Mouse (Mus musculus) kidney, adult 11 months (tissue): ENCODE measurements around the gene 4930503B20Rik.
A peak's percentile ranks its signal among the peaks of the same experiment; 100 is the strongest.

Experiments used
- DNase-seq: peaks from one replicate; pipeline ENCODE4 v3.0.0; 2022

4930503B20Rik gene

DNA sequence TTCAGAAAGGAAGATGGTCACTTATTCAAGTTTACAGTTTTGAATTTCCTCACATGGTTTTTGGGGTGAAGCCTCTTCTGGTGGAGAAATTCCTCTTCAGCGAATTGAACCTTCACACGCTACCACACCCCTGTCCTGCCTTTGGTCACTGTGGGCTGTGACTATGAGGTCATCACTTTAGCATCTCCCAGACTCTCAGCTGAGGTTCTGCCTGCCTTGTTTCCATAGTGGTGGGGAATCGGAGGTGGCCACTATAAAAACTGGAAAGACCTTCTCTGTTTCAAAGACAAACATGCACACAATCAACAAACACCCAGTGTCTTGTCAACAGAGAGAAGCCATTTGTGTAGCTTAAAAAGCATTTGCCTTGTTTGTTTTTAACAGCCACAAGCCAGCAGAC lies at the start of gene 4930503B20Rik:
TSS of gene 4930503B20Rik (minus strand) at position 101 of the 400 bp plus-strand sequence.
- no peak for DNase-seq

DNA sequence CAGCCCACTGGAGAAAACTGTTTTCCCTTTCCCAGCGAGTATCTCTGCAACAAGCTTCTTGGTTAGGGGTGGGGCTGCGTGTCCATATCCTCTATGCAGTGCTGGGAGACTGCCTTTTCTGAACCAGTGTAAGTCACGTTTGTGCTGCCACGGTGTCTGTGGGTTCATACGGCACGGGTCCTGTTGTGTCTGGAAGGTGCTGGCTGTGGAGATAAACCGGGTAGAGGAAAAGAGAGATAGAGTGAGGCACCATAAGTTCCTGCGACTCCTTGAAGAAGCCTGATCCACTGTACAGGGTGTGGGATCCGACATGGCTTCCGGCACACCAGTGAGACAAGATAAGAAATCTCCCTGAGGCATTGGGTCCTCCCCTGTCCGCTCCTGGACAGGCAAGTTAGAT lies 48.9 kb upstream of the 4930503B20Rik start:
- no peak for DNase-seq

DNA sequence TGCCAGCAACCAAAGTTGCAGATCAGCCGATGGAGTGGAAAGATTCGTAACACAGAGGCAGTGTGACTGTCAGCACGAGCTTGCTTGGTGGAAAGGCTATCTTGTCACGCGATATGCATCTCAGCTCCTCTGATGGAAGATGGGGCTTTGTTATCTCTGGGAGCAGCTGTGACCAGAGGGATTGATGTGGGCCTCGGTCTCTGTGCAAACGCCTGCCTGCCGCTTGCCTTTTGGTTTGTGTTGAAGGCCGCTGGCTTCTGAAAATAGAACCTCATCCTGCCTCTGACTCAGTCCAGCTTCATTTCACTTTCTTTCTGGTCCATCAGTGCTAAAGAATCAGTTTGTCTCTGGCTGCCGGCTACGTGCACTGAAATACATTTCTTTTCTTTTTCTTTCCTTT lies 47.9 kb upstream of the 4930503B20Rik start:
- no peak for DNase-seq

DNA sequence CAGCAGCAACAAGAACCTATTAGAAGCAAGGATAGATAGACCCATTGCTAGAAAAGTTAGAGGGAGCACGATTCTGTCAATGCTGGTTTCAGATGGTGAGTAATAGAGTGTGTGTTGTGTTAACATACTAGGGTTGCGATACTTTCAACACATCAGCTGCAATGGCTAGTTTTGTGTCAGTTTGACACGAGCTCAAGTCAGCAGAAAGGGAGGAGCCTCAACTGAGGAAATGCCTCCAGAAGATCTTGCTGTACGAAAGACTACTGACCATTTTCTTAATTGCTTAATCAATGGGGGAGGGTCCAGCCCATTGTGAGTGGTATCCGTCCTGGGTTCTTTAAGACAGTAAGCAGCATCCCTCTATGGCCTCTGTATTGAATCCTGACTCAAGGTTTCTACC lies 41.4 kb upstream of the 4930503B20Rik start:
- no peak for DNase-seq

- DNase-seq = no peak
These were observed 36.1 kb upstream of the 4930503B20Rik start for GRCm38 (mm10) chr3:146687121-146687725.

DNA sequence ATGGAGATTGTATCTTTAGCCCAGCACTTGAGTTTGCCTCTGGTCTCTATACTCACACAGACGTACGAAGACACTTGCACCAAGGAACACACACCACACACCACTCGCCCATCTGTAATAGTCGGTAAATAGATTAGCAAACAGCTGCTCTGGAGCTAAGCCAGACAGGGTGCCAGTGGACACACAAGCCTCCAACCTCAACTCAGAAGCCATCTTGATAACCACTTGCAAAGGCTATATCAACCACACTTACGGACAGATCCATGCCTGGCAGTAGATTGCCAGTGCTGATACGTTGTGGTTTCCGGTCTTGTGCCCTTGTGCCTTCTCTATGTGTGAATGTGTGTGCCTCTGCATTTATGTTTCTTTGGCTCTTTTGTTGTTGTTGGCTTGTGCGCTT lies 35.3 kb upstream of the 4930503B20Rik start:
- DNase-seq = no peak

DNA sequence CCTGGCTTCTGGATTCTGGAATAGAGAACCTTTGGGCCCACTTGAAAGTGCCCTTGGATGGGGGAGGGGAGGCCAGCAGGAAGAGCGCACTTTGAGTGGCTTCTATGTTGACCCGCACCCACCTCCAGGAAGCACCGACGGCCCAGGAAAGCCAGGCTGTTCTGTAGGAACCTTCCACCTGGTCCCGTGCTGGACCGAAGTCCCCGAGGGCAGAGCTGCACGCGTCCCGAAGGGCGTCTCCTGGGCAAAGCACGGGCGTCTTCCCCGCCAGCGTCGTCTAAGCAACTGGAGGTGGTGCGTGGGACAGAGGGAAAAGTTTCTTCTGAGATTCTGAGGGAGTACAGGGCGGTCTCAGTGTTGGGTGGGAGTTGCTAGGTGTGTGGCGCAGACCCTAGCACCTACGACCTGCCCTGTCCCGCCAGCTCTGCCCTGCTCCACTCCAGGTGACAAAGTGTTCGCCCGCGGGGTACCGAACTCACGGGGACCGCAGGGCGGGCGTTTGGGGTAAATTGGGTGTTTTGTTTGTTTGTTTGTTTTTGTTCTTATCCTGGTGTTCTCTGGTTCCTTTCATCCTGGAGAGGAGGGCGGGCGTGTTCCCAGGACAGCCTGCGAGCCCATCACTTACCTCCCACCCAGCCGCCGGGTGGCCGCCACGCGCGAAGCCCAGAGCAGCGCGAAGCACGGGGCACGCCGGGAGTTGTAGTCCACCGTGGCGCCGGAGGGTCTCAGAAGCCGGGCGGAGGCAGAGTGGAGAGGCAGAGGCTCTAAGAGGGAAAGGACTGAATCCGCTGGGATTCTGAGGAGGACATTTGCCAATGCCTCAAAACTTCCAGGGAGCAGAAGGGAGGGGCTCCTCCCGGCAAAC lies 33.9 kb upstream of the 4930503B20Rik start, which contains the start of gene Samd13:
TSS of gene Samd13 (minus strand) at position 782 of the 865 bp plus-strand sequence.
- peak; percentile 5 for DNase-seq

DNA sequence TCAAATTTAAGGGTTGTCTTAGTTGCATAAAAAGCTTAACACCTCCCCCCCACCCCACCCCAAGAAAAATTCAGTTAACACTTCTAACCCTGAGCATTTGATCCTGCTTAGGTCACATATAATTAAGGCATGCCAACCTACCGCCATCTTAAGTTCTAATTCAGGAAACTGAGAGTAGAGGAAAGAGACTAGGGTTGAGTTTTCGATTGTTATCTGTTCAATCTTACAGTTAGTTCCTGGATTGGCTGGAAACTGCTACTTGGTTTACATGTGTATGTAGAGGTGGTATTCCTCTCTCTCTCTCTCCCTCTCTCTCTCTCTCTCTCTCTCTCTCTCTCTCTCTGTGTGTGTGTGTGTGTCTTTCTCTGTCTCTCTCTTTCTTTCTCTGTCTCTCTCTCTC lies 32.0 kb upstream of the 4930503B20Rik start:
- no peak for DNase-seq

DNA sequence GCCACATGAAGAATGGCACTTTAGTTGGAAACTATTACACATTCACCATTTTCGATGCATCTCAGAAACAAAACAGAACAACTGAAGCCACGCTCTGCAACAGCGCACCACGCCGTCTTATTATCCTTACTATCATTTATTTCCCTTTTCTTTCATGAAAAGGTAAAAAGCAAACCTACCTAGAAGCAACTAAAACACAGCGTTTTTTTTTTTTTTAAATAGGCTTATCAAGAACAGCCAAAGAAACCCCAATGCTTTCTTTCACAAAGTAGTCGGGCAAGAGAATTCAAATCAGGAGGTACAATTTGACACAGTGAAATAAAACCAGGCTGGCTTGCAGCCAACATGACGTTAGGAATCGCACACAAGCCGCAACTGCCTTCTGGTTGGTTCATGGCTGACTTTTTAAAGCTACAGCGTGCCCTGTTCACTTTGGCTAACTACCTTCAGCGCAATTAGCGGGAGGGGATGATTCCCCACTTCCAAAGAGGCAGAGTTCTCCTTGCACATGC lies 31.1 kb upstream of the 4930503B20Rik start:
- peak; percentile 37 for DNase-seq

DNA sequence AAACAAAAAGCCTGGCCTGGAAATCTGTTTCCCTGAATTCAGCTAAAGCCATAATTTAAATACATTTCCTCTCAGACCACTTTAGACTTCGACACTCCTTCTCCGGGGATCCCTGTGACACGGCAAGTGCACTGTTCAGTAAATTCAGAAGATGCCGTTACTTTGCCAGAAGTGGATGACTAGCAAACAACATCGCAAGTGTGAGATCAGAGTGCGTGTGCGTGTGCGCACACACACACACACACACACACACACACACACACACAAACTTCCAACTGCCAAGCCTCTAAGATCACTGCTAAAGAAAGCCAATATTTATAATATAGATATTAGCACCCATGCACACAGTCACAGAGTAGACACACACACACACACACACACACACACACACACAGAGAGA lies 30.6 kb upstream of the 4930503B20Rik start:
- DNase-seq = no peak

DNA sequence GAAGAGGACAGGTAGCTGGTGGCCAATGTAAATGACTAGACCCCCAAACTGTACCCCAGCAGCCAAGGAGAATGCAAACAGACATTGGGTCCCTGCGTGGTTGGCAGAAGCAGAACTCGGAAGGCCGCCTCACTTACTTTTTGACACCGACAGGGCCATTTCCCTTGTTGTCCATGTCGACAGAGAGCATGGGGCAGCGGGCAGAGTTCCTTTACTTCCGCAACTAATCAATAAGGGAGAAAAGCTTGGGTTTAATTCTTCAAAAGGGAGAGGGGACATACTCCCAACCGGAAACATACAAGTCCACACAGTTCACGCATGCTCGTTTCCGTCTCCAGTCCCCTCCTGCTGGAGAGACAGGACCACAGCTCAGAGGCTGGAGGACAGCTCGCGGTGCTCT lies 29.5 kb upstream of the 4930503B20Rik start:
- no peak for DNase-seq

- DNase-seq = no peak
These were observed 28.5 kb upstream of the 4930503B20Rik start for GRCm38 (mm10) chr3:146679646-146680045.

- no peak for DNase-seq
These were observed 25.1 kb upstream of the 4930503B20Rik start for GRCm38 (mm10) chr3:146676193-146676592.

DNA sequence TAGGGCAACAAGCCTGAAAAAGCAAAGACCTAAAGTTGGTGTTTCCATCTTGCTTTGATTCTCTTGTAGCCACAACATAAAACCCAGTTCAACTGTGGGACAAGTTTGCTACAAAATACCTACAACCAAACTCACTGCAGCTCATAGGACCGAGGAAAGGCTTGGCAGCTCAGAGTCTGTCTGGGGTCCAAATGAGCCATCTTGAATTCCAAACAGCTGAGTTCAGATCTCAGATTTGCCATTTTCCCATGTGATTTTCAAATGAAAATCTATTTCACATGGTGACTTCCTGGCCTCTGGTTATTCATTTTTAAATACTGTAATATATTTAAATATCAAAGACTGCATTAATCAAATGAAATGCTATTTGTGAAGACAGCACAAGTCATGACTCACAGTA lies 24.0 kb upstream of the 4930503B20Rik start:
- no peak for DNase-seq

DNA sequence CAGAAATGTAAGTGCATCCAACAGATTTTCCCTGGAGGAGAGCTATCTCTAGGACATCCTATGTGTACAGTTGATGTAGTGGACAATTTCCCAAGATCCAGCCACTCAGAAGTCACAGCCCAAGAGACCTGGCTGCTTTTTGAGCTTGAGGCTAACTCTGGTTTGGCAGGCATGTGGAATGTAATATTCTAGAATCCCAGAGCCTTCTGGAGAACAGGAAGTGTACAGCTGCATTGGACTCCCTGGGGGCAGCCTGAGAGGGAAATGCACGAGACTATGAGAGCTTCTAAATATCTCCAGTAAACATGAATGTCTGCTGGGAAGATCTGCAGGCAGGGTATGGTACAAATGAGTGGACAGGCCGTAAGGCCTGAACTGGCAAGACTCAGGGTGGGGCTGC lies 20.0 kb upstream of the 4930503B20Rik start:
- no peak for DNase-seq

DNA sequence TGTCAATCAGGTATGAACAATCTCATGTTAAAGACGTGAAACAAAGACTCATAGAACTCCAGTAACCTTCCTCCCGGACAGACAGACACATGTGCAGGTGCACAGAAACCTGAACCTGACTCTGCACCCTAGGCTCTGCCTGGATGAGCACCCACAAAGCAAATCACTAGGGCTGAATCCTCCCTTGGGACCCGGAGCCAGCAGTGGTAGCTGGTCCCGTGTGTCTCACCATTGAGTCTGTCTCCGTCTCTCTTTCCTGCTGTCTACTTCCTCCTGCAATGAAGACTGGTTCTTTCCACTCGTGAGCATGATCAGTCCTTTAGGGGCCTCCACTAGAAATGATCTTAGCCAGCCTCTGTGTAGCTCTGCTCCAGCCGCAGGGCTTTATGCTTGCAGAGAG lies 10.8 kb upstream of the 4930503B20Rik start:
- DNase-seq = no peak

DNA sequence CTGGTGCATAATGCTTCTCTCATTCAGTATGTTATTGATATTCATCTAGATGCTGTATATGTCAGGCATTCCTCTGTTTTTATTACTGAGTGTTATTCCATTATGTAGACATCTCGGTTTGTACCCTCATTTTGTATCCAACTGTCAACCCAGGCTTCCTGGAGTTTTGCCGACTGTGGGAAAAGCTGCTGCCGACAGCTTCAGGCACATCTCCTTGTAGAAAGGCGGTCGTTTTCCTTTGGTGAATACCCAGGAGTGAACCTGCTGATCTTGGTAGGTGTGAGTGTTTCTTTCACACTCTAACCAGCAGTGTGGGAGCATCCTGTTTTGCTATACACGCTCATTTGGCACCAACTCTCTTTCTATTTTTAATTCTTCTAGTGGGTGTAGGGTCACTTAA lies 9.9 kb upstream of the 4930503B20Rik start:
- DNase-seq = no peak

DNA sequence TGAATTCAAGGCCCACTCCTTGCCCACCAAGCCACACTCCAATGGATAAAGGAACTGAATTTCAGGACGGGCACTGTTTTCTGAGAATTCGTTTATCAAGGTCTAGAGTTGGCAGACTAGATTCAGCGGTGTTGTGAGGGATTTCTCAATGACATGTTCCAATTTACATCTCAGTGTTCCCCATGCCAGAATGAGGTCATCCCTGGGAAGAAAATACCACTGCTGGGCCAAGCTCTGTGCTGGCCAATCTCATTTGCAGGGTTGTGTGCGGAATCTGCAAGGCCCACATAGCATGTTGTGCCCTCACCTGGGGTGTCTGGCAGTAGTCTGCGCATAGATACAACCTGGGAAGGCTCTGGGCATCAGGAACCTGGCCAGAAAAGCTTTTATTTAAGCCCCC lies 8.2 kb upstream of the 4930503B20Rik start:
- no peak for DNase-seq

- no peak for DNase-seq
These were observed 7.0 kb upstream of the 4930503B20Rik start for GRCm38 (mm10) chr3:146658061-146658639.

- DNase-seq = no peak
These were observed 6.3 kb upstream of the 4930503B20Rik start for GRCm38 (mm10) chr3:146657433-146657832.

GRCm38 (mm10) chr3:146655111-146655577 lies 4.0 kb upstream of the 4930503B20Rik start:
- no peak for DNase-seq

GRCm38 (mm10) chr3:146653692-146654091 lies 2.6 kb upstream of the 4930503B20Rik start:
- no peak for DNase-seq

GRCm38 (mm10) chr3:146652431-146652830 lies 1.3 kb upstream of the 4930503B20Rik start:
- DNase-seq = no peak

- DNase-seq = no peak
These were observed 401 bp downstream of the 4930503B20Rik start for GRCm38 (mm10) chr3:146650716-146651115.
